Mouse (Mus musculus): ENCODE measurements around the gene Slc6a6.

DNA sequence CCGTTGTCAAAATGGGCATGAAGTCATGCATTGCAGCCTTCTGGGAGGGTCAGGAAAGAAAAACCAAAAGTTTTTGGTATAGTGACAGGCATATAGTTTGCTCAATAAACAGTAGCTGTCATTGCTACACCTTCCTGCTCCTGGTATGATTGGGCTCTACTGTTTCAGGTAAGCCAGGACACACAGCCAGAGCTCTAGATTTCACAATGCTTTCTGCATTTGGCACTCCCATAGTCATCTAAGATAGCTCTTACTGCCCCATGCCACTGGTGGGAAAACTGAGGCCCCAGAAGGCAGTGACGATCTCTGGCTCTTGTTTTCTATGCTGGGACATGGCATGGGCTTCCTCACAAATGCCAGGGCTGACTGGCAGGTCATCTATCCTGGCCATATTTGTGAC lies 19.6 kb downstream of the Slc6a6 start:
- TF ChIP-seq ZNF384 (IDR thresholded peaks at IDR 0.05; ENCODE audit: low read depth, low read length) (no peak), CTCF (conservative IDR thresholded peaks at IDR 0.05 in 1 of 2, IDR thresholded peaks at IDR 0.05 in 1 of 2; ENCODE audit: low read depth in 2 of 2, low read length in 2 of 2) (no peak), POLR2A (IDR thresholded peaks at IDR 0.05; ENCODE audit: low read depth, low read length) (no peak), TCF12 (IDR thresholded peaks at IDR 0.05; ENCODE audit: low read depth, low read length) (no peak), POLR2AphosphoS2 (IDR thresholded peaks at IDR 0.05; ENCODE audit: low read depth, low read length) (no peak), TBP (conservative IDR thresholded peaks at IDR 0.05; ENCODE audit: low read depth, low read length) (no peak), ZC3H11A (IDR thresholded peaks at IDR 0.05; ENCODE audit: low read depth, low read length) (no peak), RCOR1 (conservative IDR thresholded peaks at IDR 0.05; ENCODE audit: low read depth, low read length) (no peak), SMC3 (IDR thresholded peaks at IDR 0.05; ENCODE audit: low read depth, low read length) (no peak), EP300 (IDR thresholded peaks at IDR 0.05; ENCODE audit: low read length) (no peak), USF1 (IDR thresholded peaks at IDR 0.05; ENCODE audit: low read depth, low read length) (no peak), SIN3A (IDR thresholded peaks at IDR 0.05; ENCODE audit: low read length) (no peak), ZKSCAN1 (IDR thresholded peaks at IDR 0.05; ENCODE audit: borderline replicate concordance, low read depth, low read length) (no peak), IRF4 (IDR thresholded peaks at IDR 0.05; ENCODE audit: low read depth, low read length) (no peak)
